Mouse (Mus musculus): ENCODE results near the gene Ilk.
"Not testable (repeated sequence)": the region's sequence is repeated elsewhere in the genome, so short reads cannot be mapped to it uniquely, and the experiment has no call there.

Ilk gene

DNA sequence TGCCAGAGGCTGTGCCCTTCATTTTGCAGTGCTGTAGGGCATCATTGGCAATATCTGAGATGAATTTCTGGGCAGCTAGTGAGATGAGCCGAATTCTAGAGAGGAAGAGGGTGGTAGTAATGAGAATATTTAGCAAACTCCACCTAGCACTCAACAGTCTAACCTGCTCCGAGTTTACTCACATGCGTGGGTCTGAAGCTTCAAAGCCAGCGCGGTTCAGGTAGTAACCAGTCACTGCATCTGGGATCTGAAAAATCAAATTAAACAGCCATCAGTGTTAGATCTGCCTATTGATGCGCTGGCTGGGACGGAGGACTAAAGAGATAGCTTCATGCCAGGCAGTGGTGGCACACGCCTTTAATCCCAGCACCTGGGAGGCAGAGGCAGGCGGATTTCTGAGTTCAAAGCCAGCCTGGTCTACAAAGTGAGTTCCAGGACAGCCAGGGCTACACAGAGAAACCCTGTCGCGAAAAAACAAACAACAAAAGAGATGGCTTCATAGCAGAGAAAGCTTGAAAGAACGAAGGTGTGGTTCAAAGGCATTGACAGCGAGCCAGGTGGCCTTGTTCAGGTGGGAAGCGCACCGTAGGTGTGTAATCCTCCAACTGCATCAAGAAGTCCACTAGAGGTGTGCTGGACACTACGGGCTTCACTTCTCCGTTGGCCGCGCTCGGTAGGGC is 7.0 kb downstream of the Ilk start:
- DNase-seq (ENCODE audit: extremely low spot score, low spot score): not testable (repeated sequence)

DNA sequence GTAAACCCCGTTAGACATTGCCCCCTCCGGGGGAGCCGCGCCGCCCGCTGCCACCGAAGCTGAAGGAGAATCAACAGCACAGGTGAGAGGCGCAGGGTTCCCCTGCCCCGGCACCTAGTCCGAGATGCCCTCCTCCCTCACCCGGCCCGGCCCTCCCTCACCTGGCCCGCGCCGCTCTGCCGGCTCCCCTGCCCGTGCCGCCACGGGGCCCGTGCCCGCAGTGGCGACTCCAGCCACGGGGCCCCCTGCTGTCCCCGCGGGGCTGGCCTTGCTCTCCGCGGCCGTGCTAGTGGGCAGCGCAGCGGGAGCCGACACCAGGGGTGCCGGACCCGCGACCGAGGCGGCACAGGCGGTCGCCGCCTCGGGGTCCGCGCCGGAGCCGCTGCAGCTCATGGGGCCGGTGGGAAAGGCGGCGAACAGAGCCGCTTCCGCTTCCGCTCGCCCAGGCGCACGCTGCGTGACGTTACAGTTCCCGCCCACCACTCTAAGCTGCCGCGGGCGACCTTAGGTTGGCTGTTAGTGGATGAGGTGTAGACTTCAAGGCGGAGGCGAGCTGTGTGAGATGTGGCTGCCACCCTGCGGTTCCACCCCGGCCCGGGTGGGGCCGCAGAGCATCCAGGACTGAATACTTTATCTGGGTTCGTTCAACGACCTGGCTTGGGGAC is 7.7 kb downstream of the Ilk start, which contains the start of gene Taf10:
TSS of gene Taf10 (minus strand) at position 436 of the 665 bp plus-strand sequence.
- peak; percentile 90 for DNase-seq (ENCODE audit: extremely low spot score, low spot score)

DNA sequence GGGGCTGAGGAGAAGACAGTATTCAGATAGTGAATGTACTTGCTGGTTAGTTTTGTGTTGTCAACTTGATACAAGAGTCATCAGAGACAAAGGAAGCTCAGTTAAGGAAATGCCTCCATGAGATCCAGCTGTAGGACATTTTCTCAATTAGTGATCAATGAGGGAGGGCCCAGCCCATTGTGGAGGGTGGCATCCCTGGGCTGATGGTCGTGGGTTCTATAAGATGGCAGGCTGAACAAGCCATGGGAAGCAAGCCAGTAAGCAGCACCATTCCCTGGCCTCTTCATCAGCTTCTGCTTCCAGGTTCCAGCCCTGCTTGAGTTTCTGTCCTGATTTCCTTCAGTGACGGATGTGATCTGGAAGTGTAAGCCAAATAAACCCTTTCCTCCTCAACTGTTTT is 11.4 kb downstream of the Ilk start:
- no peak for DNase-seq (ENCODE audit: extremely low spot score, low spot score)

DNA sequence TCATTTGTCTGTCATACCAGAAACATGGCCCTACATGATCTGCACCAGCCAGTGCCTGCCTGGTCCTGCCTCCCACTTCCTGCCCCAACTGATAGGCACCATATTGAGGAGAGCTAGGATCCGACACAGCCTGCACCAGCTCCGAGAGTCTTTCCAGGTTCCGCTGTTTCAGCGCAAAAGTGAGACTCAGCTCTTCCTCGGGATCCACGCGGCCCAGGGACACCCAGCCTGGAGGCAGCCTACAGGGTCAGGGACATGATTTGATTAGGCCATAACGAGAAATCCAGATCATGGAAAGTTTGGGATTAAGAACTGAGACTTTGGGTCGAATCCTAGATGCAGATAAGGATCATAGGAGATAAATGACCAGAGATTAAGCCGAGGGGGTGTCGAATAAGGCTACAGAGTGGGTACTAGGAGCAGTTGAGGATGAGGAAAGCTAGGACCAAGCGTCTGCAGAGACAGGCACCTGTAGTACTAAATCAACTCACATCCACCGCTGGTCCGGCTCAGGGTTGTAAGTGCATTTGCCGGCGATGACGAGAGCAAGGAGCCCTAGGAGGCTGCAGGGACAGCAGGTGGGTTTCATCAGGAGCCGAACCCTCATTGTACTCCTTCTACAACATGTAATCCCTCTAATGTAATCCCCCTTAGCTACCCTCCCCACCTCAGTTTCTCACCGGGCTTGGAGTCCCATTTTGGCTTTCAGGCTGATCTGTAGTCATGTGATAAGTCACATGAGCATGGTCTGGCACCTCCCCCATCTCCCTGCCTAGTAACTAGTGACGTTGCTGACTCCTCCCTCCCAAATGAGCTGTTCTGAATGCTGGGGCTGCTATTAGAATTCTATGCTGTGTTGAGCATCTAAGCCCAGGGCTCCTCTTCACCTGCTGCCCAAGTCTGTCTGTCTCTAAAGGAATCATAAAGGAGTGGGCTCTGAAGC is 15.4 kb downstream of the Ilk start, which contains the start of gene Tpp1:
TSS of gene Tpp1 (minus strand) at position 745 of the 943 bp plus-strand sequence.
- DNase-seq (ENCODE audit: extremely low spot score, low spot score): peak; percentile 85

GRCm38 (mm10) chr7:105752716-105753115 is 16.3 kb downstream of the Ilk start:
- no peak for DNase-seq (ENCODE audit: extremely low spot score, low spot score)

GRCm38 (mm10) chr7:105753281-105753680 is 16.9 kb downstream of the Ilk start:
- no peak for DNase-seq (ENCODE audit: extremely low spot score, low spot score)

DNA sequence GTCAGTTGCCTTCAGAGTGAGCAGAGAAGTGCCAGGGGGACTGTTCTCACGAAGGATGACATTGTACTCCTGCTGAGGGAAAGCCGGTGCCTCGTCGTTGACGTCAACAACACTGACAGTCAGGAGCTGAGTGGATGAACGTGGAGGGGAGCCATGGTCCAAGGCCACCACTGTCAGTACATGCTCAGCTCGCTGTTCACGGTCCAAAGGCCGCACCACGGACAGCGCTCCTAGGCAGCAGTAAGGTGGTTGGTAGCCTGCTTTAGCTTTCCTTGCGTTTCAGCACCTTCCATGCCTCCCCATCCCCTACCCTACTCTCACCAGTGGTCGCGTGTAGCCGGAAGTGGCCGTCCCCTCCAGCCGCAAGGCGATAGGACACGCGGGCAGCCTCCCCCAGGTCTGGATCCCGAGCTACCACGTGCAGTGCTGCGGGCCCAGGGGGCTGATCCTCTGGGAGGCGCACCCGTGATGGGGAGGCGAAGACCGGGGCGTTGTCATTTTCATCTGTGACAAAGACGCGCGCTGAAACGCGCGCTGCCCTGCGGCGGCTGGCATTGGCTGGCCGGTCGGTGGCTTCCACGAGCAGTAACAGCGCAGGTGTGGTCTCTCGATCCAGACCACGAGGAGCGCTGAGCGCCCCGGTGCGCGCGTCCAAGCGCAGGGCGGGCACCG is 25.6 kb downstream of the Ilk start:
- DNase-seq (ENCODE audit: extremely low spot score, low spot score): no peak

- DNase-seq (ENCODE audit: extremely low spot score, low spot score): no peak
These were observed 26.3 kb downstream of the Ilk start for GRCm38 (mm10) chr7:105762517-105763270.

- DNase-seq (ENCODE audit: extremely low spot score, low spot score): no peak
These were observed 27.9 kb downstream of the Ilk start for GRCm38 (mm10) chr7:105764331-105764730.

DNA sequence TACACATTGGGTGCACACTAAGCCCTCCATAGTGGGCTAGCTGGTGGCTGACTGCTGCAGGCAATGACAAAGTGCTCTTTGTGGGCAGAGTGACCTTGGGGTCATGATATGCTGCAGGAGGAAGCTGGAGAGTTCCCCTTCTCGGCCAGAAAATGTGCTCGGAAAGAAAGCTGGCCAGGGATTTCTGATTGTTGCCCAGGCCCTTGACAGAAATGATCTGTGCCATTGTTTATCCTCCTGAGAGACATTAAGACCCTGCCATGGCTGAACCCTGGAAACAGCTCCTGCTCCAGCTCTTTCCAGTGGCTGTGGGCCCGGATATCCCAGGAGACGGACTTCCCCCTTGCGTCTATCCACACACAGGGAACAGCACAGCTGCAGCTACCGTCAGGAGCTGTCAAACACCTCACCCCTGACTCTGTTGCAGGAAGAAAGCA is 31.4 kb downstream of the Ilk start:
- DNase-seq (ENCODE audit: extremely low spot score, low spot score): peak; percentile 42

- no peak for DNase-seq (ENCODE audit: extremely low spot score, low spot score)
These were observed 33.6 kb downstream of the Ilk start for GRCm38 (mm10) chr7:105769959-105770358.

- DNase-seq (ENCODE audit: extremely low spot score, low spot score): no peak
These were observed 35.9 kb downstream of the Ilk start for GRCm38 (mm10) chr7:105772331-105772730.

DNA sequence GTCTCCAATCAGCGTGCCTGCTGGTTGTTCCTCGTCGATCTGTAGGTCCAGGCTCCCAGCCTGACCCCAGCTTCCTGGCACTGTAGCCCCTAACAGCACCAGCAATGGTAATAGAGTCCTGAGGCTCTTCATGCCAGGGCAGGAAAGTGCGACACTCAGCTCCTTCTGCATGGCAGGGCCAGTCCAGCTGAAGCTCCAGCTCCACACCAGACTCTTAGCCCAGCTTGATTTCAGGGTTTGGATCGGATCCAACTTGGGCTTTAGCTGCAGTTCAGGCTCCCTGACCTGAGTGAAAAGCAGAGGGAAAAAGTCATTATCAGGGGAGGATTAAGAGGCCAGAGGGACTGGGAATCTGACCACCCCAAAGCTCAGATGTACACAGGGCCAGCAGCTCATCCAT is 36.6 kb downstream of the Ilk start:
- no peak for DNase-seq (ENCODE audit: extremely low spot score, low spot score)

GRCm38 (mm10) chr7:105774661-105775060 is 38.3 kb downstream of the Ilk start:
- no peak for DNase-seq (ENCODE audit: extremely low spot score, low spot score)

DNA sequence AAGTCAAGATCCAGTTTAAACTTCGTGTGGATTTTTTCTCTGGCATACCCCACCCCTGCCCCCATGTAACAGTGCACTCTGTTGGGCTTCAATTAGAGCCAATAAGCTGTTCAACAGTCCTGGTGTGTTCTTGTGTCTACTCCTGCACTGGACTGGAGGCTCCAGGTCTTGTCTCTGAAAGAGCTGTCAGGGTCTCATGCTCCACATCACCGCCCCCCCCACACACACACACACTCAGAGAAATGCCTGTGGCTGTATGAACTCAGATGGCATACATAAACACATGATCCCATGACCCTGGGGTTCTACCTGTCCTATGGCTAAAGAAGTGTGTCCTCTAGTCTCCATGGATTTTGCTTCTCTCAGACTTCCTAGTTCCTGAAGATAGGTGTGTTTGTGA is 39.6 kb downstream of the Ilk start:
- DNase-seq (ENCODE audit: extremely low spot score, low spot score): no peak

DNA sequence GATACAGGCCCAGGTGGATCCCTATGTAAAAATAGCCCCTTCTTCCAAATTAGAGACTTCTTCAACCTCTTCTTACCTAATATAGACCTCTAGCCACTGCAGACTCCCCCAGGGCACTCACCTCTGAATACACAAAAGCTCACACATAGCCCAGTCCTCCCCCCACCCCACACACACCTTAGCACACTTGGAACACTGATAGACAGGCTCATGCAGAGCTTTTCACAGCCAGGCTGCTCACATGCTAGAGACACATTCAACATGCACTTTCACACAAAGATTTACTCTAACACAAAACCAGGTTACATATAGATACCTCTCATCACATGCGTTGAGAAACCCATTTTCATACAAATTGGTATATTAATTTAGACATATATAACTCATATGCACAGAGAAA is 40.9 kb downstream of the Ilk start:
- no peak for DNase-seq (ENCODE audit: extremely low spot score, low spot score)

DNA sequence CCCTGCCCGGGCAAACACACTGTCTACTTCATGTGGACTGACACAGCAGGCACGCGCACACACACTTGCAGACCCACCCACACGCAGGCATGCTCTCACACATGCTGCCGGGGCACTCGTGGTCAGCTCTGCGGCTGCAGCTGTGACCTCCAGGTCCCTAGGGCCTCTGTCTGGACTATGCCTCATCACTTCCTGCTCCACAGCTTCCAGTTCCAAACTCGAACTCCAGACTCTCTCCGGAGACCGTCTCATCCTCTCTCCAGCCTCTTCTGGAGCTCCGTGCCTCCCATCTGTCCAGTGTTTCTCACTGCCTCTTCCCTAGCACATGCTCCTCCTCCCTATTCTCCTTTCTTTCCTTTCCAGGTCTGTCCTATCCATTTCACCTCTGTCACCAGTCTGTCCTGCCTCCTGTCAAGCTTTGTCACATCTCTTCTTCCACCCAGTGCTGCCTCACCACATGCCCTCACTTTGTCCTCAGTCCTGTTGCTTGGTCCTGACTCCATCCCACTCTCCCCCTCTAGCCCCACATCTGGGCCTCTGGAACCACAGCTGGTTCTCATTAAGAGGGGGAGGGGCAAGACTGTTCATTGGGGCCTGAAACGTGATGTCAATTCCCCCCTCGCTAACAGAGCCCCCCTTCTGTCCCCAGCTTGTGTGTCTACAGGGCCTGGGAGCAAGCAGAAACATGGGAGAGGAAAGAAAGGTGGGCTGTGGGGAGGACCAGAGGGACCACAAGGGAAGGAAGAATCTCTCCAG is 41.6 kb downstream of the Ilk start:
- peak; percentile 84 for DNase-seq (ENCODE audit: extremely low spot score, low spot score)

- DNase-seq (ENCODE audit: extremely low spot score, low spot score): no peak
These were observed 42.3 kb downstream of the Ilk start for GRCm38 (mm10) chr7:105778553-105779265.

- no peak for DNase-seq (ENCODE audit: extremely low spot score, low spot score)
These were observed 47.5 kb downstream of the Ilk start for GRCm38 (mm10) chr7:105783861-105784260.
